Mouse (Mus musculus) layer of hippocampus, postnatal 36 days (tissue): ENCODE measurements around the gene Asb8. TPM values are rescaled to one million over a fixed set of nuclear protein-coding genes. Genes with fewer than 3 reads are reported as not detected.

Source experiments
- total RNA-seq, 2 experiments: library from RNA; stranded (reverse); gene quantifications; 2 replicates each; pipeline ENCODE4 v1.2.3; 2021

Gene Asb8
- total RNA-seq, 2 experiments from 2014 or later, result 46.6 to 52.1 TPM

Other genes starting within 250 kb of the Asb8 start
- gene Tmem106c, start 201.4 kb downstream of the Asb8 start, total RNA-seq, result 10 to 100 TPM; 29.1 to 30.4 TPM
- gene Col2a1, start 160.9 kb downstream of the Asb8 start, total RNA-seq, result under 1 TPM; 0.47 to 0.48 TPM
- gene Pfkm, start 73.0 kb downstream of the Asb8 start, total RNA-seq, result 100 to 1,000 TPM; 305 to 384 TPM
- 10 to 100 TPM; 12.3 to 14.2 TPM for gene Senp1, start 71.9 kb downstream of the Asb8 start, total RNA-seq
- gene Ccdc184, start 1.5 kb upstream of the Asb8 start, total RNA-seq, result 10 to 100 TPM; 11.1 to 11.6 TPM
- under 1 TPM; 0.18 to 0.40 TPM for gene Olfr288, start 29.9 kb upstream of the Asb8 start, total RNA-seq
- gene Gm44579, start 55.4 kb upstream of the Asb8 start, total RNA-seq, result not detected
- gene Olfr287, start 55.4 kb upstream of the Asb8 start, total RNA-seq, result 1 to 10 TPM; 3.9 to 4.2 TPM
- not detected for gene Olfr286, start 68.8 kb upstream of the Asb8 start, total RNA-seq
- not detected for gene H1fnt, start 91.7 kb upstream of the Asb8 start, total RNA-seq
- gene Zfp641, start 130.5 kb upstream of the Asb8 start, total RNA-seq, result 1 to 10 TPM; 6.1 to 6.3 TPM
- not detected for gene Olfr285, start 151.7 kb upstream of the Asb8 start, total RNA-seq
- gene Olfr284, start 175.4 kb upstream of the Asb8 start, total RNA-seq, result not detected
- not detected for gene Olfr283, start 215.3 kb upstream of the Asb8 start, total RNA-seq